Mouse (Mus musculus) limb, embryonic 13.5 days (tissue): ENCODE results near the gene Gpr153. TPM values are rescaled to one million over a fixed set of nuclear protein-coding genes. Genes with fewer than 3 reads are reported as not detected.

Source experiments
- ATAC-seq: fragments of 200-750 bp; cut with Nextera tagmentation; 2 replicates; pipeline ENCODE4 v1.8.0; 2017; ENCODE audit warnings: low read depth, moderate number of reproducible peaks, moderate TSS enrichment; ENCODE audit not compliant: low FRiP score
- H3K27ac ChIP-seq: fragments of 300-500 bp; sonication (generic); 2 replicates; pipeline ENCODE4 v1.5.1; 2015; ENCODE audit warnings: inconsistent platforms, mild to moderate bottlenecking, moderate library complexity
- H3K27me3 ChIP-seq: fragments of 300-500 bp; sonication (generic); 2 replicates; pipeline ENCODE4 v1.6.1; 2015; ENCODE audit warnings: mild to moderate bottlenecking, inconsistent platforms
- H3K36me3 ChIP-seq: fragments of 300-500 bp; sonication (generic); 2 replicates; pipeline ENCODE4 v1.6.1; 2015; ENCODE audit warnings: inconsistent platforms, mild to moderate bottlenecking, moderate library complexity
- H3K4me1 ChIP-seq: fragments of 300-500 bp; sonication (generic); 2 replicates; pipeline ENCODE4 v1.6.1; 2015; ENCODE audit warnings: inconsistent platforms
- H3K4me2 ChIP-seq: fragments of 300-500 bp; sonication (generic); replicated peaks from 2 replicates; pipeline ENCODE4 v1.6.1; 2015; ENCODE audit warnings: inconsistent platforms, mild to moderate bottlenecking, moderate library complexity
- H3K4me3 ChIP-seq: fragments of 300-500 bp; sonication (generic); 2 replicates; pipeline ENCODE4 v1.5.1; 2015; ENCODE audit warnings: moderate library complexity, mild to moderate bottlenecking, inconsistent platforms
- H3K9ac ChIP-seq: fragments of 300-500 bp; sonication (generic); 2 replicates; pipeline ENCODE4 v1.6.1; 2015; ENCODE audit warnings: mild to moderate bottlenecking, inconsistent platforms
- H3K9me3 ChIP-seq: fragments of 300-500 bp; sonication (generic); 2 replicates; pipeline ENCODE4 v1.6.1; 2016; ENCODE audit warnings: inconsistent platforms
- WGBS: fragments of 180-500 bp; shearing (Covaris S2); methylation state at CpG from one replicate; pipeline ENCODE4 v1.1.7; 2015; 5-methylcytosine and 5-hydroxymethylcytosine counted together
- polyA plus RNA-seq: library from polyadenylated mRNA; unstranded; fragments of >200 nt; fragmentation: Nextera tagmentation; extraction: Ambion mirVana; gene quantifications from 2 replicates; pipeline ENCODE4 v1.2.1, GENCODE M21; 2015

Gene Gpr153
- polyA plus RNA-seq, 1 experiment from 2014 or later: 10.6 TPM

DNA sequence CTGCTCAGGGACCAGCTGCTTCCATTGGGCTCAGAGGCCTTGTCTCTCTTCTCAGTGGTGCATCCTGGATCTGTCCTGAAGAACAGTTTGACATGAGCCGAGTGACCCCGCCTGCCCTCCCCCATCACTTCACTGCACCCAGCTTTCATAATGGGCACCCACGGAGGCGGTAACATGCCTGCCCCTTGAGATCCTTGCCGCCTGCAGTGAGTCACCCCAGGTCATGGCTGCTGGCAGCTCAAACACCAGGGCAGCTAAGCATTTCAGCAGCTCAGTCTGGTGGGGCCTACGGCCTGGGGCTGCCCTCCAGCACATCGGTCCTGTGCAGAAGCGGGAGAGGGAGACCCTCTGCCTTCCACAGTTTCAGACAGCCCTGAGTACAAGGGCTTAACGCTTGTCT lies 33.5 kb downstream of the Gpr153 start:
- H3K27me3 ChIP-seq: peaks cover 31% of the 10 kb centered on the region
- peaks cover 56% of the 10 kb centered on the region for H3K36me3 ChIP-seq
- H3K4me3 ChIP-seq: no peak overlapping the region
- no peak for ATAC-seq
- H3K27ac ChIP-seq: no peak overlapping the region
- peaks cover 7% of the 10 kb centered on the region; the same call in 1 of the 2 replicates for H3K4me1 ChIP-seq
- H3K9ac ChIP-seq: no peak overlapping the region
- H3K4me2 ChIP-seq: no peak overlapping the region
- no peaks in the 10 kb centered on the region for H3K9me3 ChIP-seq
- WGBS: 79% methylated on average over 9 of the region's 9 CpGs

DNA sequence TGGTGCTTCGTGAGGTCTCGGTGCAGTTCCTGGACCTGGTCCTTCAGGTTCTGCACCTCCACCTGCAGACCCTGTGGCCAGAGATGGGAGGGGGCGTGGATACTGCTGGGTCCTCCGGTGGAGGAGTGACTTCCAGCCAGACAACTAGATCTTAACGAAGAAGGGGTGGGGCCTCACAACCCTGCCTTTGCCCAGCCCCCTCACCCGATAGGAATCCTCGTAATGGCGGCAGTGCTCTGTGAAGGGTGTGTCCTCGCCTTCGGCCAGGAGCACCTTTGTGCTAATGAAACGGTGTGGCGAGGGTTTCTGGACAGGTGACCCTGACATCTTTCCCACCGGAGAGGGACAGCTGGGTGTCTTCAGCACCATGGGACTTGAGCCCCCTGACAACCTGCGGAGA lies 38.2 kb downstream of the Gpr153 start:
- peaks cover 78% of the 10 kb centered on the region for H3K27me3 ChIP-seq
- H3K9me3 ChIP-seq: no peaks in the 10 kb centered on the region
- H3K4me1 ChIP-seq: peaks cover 30% of the 10 kb centered on the region
- H3K4me2 ChIP-seq: peak overlapping the region; percentile 68
- no peak overlapping the region for H3K9ac ChIP-seq
- peak overlapping the region; percentile 41 for H3K4me3 ChIP-seq
- peaks cover 15% of the 10 kb centered on the region for H3K36me3 ChIP-seq
- ATAC-seq: no peak
- 2% methylated on average over 14 of the region's 14 CpGs for WGBS
- no peak overlapping the region for H3K27ac ChIP-seq

DNA sequence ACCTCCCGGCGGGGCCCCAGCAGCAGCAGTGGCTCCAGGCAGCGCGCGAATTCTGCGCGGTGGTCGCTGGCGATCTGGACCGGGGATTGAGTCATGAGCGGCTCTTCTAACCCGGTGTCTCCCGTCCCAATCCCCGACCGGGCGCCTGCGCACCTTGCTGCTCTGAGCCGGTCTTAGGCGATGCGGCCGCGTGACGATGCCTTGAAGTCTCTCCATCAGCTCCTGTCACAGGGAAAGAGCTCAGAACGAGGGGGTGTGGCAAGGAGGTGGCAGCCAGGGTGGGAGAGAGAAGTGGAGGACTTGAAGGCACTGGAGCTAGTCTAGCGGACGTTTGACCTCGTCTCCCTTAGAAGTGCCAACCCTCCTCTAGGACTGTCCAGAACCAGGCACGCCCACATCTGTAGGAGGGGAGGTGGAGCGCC lies 39.2 kb downstream of the Gpr153 start:
- no peaks in the 10 kb centered on the region for H3K9me3 ChIP-seq
- under 1% methylated on average over 29 of the region's 29 CpGs for WGBS
- 0 out of 2 replicates have a peak, but pooled peaks have one; percentile 13 for ATAC-seq
- H3K27me3 ChIP-seq: peaks cover 88% of the 10 kb centered on the region
- peak overlapping the region; percentile 68 for H3K4me2 ChIP-seq
- H3K4me1 ChIP-seq: peaks cover 30% of the 10 kb centered on the region
- H3K27ac ChIP-seq: no peak overlapping the region
- H3K36me3 ChIP-seq: peaks cover 8% of the 10 kb centered on the region
- peak overlapping the region; percentile 41 for H3K4me3 ChIP-seq
- peak overlapping the region; percentile 45 for H3K9ac ChIP-seq

DNA sequence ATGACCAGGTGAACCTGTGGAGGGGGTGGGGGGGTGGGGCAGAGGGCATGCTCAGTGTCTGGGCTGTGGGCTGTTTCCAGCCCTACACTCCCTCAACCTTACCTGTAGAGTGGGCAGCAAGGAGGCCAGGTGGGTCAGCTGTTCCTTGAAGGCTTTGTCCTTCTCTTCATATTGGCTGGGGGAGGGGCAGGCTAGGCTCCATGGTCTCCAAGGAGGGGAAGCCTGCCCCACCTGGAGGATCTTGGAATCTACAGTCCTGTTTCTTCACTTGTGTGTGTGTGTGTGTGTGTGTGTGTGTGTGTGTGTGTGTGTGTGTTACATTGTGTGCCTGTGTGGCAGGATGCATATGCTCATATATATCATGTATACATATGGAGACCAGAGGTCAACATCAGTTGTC lies 39.9 kb downstream of the Gpr153 start:
- peak overlapping the region; percentile 68; the same call in 1 of the 2 replicates for H3K4me2 ChIP-seq
- peak overlapping the region; percentile 41; the same call in 1 of the 2 replicates for H3K4me3 ChIP-seq

DNA sequence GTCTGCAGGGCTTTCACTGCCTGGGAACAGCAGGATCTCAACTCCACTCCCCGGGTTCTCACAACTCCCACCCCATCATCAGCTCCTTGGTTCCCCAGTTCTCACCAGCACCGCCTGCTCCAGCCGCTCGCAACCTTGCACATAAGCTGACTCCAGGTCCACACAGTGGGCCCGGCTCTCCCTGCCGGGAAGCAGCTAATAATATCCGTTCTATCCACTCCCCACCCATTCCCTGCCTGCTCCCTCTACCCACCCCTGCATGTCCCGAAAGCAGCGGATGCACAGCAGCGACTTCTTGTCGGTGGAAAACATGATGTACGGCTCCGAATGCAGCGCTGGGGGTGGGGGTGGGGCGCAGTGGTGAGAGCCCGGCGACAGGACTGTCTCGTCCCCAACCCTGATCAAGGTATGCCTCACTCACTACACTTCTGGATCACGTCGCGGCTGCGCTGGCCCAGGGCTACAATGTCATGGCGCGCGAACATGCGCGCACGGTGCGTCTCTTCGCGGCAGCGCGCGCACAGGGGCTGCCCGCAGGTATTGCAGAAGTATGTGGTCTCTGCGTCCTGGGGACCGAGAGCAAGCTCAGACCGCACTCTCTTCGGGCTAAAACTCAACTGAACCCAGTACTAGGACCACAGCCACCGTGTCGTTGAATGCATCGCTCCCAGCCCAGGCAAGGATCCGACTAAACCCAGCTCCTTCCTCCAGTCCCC lies 41.6 kb downstream of the Gpr153 start:
- H3K4me3 ChIP-seq: peak overlapping the region; percentile 37
- H3K4me2 ChIP-seq: peak overlapping the region; percentile 61
- H3K27ac ChIP-seq: no peak overlapping the region
- peaks cover 36% of the 10 kb centered on the region for H3K4me1 ChIP-seq
- peaks cover 89% of the 10 kb centered on the region for H3K27me3 ChIP-seq
- WGBS: under 1% methylated on average over 43 of the region's 43 CpGs
- no peak for ATAC-seq
- H3K9me3 ChIP-seq: no peaks in the 10 kb centered on the region
- no peaks in the 10 kb centered on the region for H3K36me3 ChIP-seq
- H3K9ac ChIP-seq: peak overlapping the region; percentile 32; the same call in 1 of the 2 replicates

More for the DNA sequence above, 39.9 kb downstream of the Gpr153 start:
- no peak for ATAC-seq
- Histone ChIP-seq H3K27me3 (peaks cover 95% of the 10 kb centered on the region), H3K4me1 (peaks cover 35% of the 10 kb centered on the region), H3K9me3 (no peaks in the 10 kb centered on the region), H3K9ac (no peak overlapping the region), H3K36me3 (peaks cover 2% of the 10 kb centered on the region), H3K27ac (no peak overlapping the region)

DNA sequence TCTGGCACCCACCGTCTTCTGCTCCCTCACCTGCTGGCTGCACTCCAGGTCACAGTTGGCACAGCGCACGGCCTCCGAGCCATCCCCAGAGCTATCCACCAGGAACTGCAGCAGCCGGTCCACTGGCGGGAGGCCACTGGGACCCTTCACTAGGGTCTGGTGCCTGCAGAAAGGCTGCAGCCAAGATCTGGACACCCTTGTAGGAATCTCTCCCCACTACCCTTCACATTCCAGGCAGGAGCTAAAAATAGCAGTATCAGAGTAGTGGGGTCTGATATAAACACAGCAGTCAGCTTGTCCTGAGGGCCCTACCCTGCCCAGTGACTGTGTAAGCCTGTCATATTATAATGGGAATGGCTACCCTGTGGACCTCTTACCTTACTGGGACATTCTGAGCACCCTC lies 43.6 kb downstream of the Gpr153 start:
- Histone ChIP-seq H3K9me3 (no peaks in the 10 kb centered on the region), H3K4me1 (peaks cover 28% of the 10 kb centered on the region), H3K4me2 (no peak overlapping the region), H3K4me3 (no peak overlapping the region), H3K9ac (no peak overlapping the region), H3K27me3 (peaks cover 75% of the 10 kb centered on the region), H3K27ac (no peak overlapping the region), H3K36me3 (no peaks in the 10 kb centered on the region)
- no peak for ATAC-seq
- WGBS: 80% methylated on average over 6 of the region's 6 CpGs

DNA sequence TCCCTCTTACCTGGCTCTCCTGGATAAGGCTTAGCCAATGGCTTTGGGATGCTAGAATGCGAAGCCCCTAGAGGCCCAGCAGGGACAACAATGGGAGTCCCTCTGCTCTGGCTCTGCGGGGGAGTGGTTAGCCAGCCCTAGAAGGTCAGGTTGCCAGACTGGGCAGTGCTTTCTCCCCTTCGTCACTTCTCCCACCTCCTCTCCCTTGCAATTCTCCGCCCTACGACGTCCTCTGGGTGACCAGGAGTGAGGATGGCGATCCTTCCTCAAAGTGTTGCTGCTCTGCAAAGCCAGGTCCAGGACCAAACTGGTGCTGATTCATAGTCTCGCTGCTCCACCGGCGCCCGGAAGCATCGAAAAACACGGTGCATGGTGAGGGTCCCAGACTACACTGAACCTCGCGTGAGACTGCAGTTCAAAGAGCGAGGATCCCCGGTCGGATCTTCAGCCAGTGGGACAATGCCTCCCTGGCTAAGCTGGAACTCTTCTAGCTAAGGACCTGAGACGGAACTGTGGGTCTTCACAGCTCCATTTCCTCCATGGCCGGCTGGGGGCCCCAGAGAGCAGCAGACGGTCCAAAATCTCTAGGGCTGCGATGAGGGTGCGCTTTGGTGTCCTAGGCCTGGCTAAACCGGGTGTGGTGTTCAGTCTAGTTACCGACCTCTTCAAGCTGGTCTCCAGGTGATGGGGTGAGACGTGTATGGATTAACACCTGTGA lies 44.6 kb downstream of the Gpr153 start, which contains the start of gene Rnf207:
TSS of gene Rnf207 (minus strand) at position 477 of the 718 bp plus-strand sequence.
- ATAC-seq: no peak
- WGBS: 4% methylated on average over 26 of the region's 26 CpGs
- Histone ChIP-seq H3K36me3 (no peaks in the 10 kb centered on the region), H3K9ac (peak within 1 kb of the TSS; percentile 35), H3K4me1 (peaks cover 17% of the 10 kb centered on the region), H3K9me3 (no peaks in the 10 kb centered on the region), H3K27me3 (peaks cover 65% of the 10 kb centered on the region), H3K4me3 (peak within 1 kb of the TSS; percentile 12), H3K27ac (no peak within 1 kb of the TSS), H3K4me2 (peak within 1 kb of the TSS; percentile 45)

DNA sequence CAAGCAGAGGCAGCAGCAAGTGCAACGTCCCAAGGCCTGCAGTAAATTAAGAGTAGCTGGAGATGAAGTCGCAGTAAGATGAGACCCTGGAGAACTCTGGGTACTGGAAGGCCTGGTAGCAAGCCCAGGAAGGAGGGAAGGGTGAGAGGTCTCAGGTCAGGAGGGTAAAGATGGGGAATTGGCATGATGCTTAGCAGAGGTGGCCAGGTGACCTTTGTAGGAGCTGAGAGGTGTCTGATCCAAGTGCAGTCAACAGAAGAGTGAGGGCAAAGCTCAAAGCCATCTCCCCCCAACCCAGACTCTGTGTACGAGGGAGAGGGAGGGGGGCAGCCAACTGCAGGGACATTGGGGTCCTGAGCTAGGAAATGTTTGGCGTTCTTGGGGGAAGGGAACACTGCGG lies 47.4 kb downstream of the Gpr153 start:
- no peak overlapping the region for H3K4me3 ChIP-seq
- no peaks in the 10 kb centered on the region for H3K36me3 ChIP-seq
- H3K27me3 ChIP-seq: peaks cover 37% of the 10 kb centered on the region
- no peak overlapping the region for H3K9ac ChIP-seq
- no peak overlapping the region for H3K4me2 ChIP-seq
- peaks cover 7% of the 10 kb centered on the region; the same call in 1 of the 2 replicates for H3K4me1 ChIP-seq
- ATAC-seq: no peak
- H3K9me3 ChIP-seq: no peaks in the 10 kb centered on the region
- H3K27ac ChIP-seq: no peak overlapping the region
- 43% methylated on average over 5 of the region's 5 CpGs for WGBS

DNA sequence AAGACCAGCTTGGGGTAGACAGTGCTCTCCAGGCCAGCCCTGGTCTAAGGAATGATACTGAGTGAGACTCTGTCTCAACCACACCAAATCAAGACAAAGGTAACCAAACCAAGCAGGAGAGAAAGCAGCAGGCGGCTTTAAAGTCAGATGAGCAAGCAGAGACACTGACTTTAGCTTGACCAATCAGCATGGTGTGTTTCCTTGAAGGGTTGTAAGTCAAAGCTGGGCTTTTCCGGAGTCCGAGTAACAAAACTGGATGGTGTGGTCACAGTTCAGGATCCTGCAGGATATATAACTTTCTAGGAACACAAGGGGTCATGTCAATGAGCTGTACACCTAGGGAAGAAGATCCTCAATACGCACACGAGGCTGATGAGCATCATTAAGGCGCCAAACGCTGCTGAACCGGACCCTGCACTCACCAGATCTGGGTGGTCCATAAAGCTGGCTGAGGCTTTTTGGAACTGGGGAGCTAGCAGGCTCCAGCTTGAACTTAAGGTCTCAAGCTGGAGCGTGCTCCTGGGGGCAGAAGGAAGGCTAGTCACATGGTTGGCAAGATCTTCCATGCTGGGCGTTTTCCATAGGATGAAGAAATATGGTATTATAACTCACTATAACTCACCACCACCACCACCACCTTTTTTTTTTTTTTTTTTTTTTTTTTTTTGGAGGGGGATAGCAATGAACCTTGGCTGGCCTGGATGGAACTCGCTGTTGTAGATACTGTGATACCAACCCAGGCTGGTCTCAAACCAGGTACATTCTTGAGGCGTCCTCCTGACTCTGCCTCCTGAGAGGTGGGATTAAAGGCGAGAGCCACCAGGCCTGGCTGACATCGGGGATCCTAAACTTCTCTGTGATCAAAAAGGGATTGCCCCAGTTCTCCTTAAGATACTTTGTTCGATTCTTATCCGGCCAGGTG lies 50.9 kb downstream of the Gpr153 start:
- H3K36me3 ChIP-seq: peaks cover 24% of the 10 kb centered on the region
- peak; percentile 34 for ATAC-seq
- WGBS: 52% methylated on average over 16 of the region's 16 CpGs
- peak overlapping the region; percentile 74 for H3K4me3 ChIP-seq
- H3K4me1 ChIP-seq: peaks cover 16% of the 10 kb centered on the region
- no peaks in the 10 kb centered on the region for H3K9me3 ChIP-seq
- H3K27ac ChIP-seq: no peak overlapping the region
- H3K9ac ChIP-seq: peak overlapping the region; percentile 48; the same call in 1 of the 2 replicates
- peaks cover 6% of the 10 kb centered on the region; the same call in 1 of the 2 replicates for H3K27me3 ChIP-seq
- peak overlapping the region; percentile 93 for H3K4me2 ChIP-seq

DNA sequence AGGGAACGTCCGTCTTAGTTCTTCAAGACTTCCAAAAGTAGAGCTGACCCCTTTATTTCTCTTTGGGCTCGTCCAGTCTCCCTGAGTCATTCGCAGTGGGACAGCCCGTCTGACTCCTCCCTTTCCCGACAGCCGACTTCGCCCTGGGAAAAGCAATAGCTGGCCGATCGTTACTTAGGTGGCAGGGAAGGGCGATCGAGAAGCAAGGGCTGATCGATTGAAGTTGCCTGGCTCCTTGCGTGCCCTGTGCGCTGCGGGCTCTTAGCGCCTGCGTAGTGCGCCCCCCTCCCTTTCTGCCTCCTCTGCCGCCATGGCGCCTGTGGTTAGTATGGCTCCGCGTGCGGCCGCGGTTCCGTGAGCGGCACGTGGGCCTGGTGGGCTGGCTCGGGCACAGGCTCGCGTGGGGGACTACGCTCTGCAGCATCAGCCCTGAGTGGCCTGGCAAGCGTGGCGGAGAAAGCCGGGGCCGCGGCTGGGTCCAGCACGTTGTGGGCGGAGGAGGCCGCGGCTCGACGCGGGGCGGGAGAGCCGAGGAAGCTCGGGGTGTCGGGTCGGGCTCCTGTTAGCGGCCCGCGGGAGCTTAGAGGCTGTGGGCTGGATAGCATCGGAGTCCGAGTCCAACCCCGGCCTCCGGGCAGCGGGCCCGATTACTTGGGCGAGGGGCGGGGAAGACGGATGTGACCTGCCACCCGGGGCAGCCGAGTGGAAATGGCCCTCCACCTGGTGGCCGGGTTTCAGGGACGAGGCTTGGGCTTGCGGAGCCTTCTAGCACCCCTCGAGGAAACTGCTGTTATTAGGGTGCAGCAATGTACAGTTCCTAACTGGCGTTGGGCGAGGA lies 51.8 kb downstream of the Gpr153 start, which contains the start of gene Rpl22:
TSS of gene Rpl22 (plus strand) at position 169 of the 838 bp plus-strand sequence.
- Histone ChIP-seq H3K9me3 (no peaks in the 10 kb centered on the region), H3K27ac (0 out of 2 replicates have a peak within 1 kb of the TSS, but pooled peaks have one; percentile 35), H3K4me2 (peak within 1 kb of the TSS; percentile 93), H3K36me3 (peaks cover 33% of the 10 kb centered on the region), H3K4me1 (peaks cover 16% of the 10 kb centered on the region), H3K9ac (peak within 1 kb of the TSS; percentile 95), H3K27me3 (peaks cover 6% of the 10 kb centered on the region; the same call in 1 of the 2 replicates), H3K4me3 (peak within 1 kb of the TSS; percentile 74)
- ATAC-seq: peak; percentile 96
- under 1% methylated on average over 70 of the region's 70 CpGs for WGBS

DNA sequence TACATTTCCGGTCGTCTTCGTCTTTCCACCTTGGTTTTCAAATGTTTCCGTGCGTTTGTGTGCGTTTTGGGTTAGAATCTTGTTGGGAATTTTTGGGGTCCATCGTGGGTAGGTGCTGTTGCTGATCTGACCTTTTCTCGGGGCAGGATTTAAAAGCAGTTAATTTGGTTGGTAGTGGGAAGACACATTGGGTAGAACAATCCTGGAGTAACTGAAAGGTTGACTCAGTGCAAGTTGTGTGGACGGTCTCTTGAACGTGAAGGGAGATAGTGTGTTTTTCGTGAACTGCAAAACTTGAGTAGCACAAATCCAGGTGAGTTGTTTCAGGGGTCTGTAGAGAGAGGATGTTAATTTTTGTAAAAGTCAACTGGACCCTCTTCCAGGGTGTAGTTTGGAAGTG lies 52.5 kb downstream of the Gpr153 start:
- H3K27ac ChIP-seq: no peak overlapping the region
- 1% methylated on average over 11 of the region's 11 CpGs for WGBS
- peak overlapping the region; percentile 95 for H3K9ac ChIP-seq
- peaks cover 40% of the 10 kb centered on the region for H3K36me3 ChIP-seq
- H3K4me2 ChIP-seq: peak overlapping the region; percentile 93
- H3K4me1 ChIP-seq: peaks cover 16% of the 10 kb centered on the region
- H3K27me3 ChIP-seq: peaks cover 3% of the 10 kb centered on the region; the same call in 1 of the 2 replicates
- H3K4me3 ChIP-seq: peak overlapping the region; percentile 74
- no peaks in the 10 kb centered on the region for H3K9me3 ChIP-seq
- no peak for ATAC-seq
